Mouse (Mus musculus): ENCODE data around the gene Krt24.

- no peak for TF ChIP-seq CTCF (IDR thresholded peaks at IDR 0.05; ENCODE audit: low read depth)
- no peak for TF ChIP-seq EP300 (IDR thresholded peaks at IDR 0.05; ENCODE audit: low read depth)
Measured at GRCm38 (mm10) chr11:99247916-99248315, 37.1 kb downstream of the Krt24 start.
